Mouse (Mus musculus) myocyte (in vitro differentiated cells): ENCODE measurements around the gene Nos1ap. TPM values are rescaled to one million over a fixed set of nuclear protein-coding genes. Genes with fewer than 3 reads are reported as not detected.

ENCODE experiments used
- H3K27me3 ChIP-seq: one replicate; pipeline ENCODE4 v1.6.1; 2011; ENCODE audit not compliant: control insufficient read depth, insufficient read depth, insufficient read length
- H3K36me3 ChIP-seq: one replicate; pipeline ENCODE4 v1.6.1; 2011; ENCODE audit not compliant: control insufficient read depth, insufficient read depth
- H3K4me2 ChIP-seq: one replicate; pipeline ENCODE4 v1.6.1; 2011; ENCODE audit warnings: low read depth, control low read depth
- H3K4me3 ChIP-seq: one replicate; pipeline ENCODE4 v1.5.1; 2011; ENCODE audit warnings: mild to moderate bottlenecking, control low read depth, moderate library complexity
- H3K79me2 ChIP-seq: one replicate; pipeline ENCODE4 v1.6.1; 2011; ENCODE audit not compliant: control insufficient read depth, insufficient read depth
- H3ac ChIP-seq: one replicate; pipeline ENCODE4 v1.6.1; 2011; ENCODE audit not compliant: control insufficient read depth, insufficient read length
- CEBPB ChIP-seq: IDR thresholded peaks from 2 replicates; pipeline ENCODE4 v1.6.1; 2011; ENCODE audit warnings: mild to moderate bottlenecking, moderate library complexity; ENCODE audit not compliant: poor library complexity, insufficient read depth, severe bottlenecking
- E2F4 ChIP-seq: IDR thresholded peaks from one replicate; pipeline ENCODE4 v1.6.1; 2011; ENCODE audit warnings: mild to moderate bottlenecking, control low read depth, moderate library complexity; ENCODE audit not compliant: insufficient read depth
- MAX ChIP-seq: IDR thresholded peaks from one replicate; pipeline ENCODE4 v1.6.1; 2011; ENCODE audit warnings: low read depth, mild to moderate bottlenecking, control low read depth
- MYOD1 ChIP-seq, 3 experiments: IDR thresholded peaks; one replicate each; pipeline ENCODE4 v1.6.1; 2011; ENCODE audit warnings: control low read depth in 2 of 3, low read depth in 2 of 3, mild to moderate bottlenecking in 2 of 3, moderate library complexity in 1 of 3; ENCODE audit not compliant: insufficient read length in 2 of 3, control insufficient read depth in 1 of 3
- MYOG ChIP-seq, 3 experiments: IDR thresholded peaks; one replicate each; pipeline ENCODE4 v1.6.1; 2011; ENCODE audit warnings: control low read depth in 2 of 3, low read depth in 2 of 3, mild to moderate bottlenecking in 2 of 3; ENCODE audit not compliant: insufficient read length in 2 of 3, control insufficient read depth in 1 of 3, insufficient read depth in 1 of 3
- POLR2A ChIP-seq: IDR thresholded peaks from one replicate; pipeline ENCODE4 v1.6.1; 2011; ENCODE audit warnings: low read depth, mild to moderate bottlenecking, control low read depth, moderate library complexity; ENCODE audit not compliant: insufficient read length
- POLR2AphosphoS2 ChIP-seq: IDR thresholded peaks from one replicate; pipeline ENCODE4 v1.6.1; 2011; ENCODE audit warnings: low read depth, control low read depth; ENCODE audit not compliant: insufficient read length
- REST ChIP-seq: IDR thresholded peaks from one replicate; pipeline ENCODE4 v1.6.1; 2011; ENCODE audit warnings: mild to moderate bottlenecking, control low read depth, moderate library complexity; ENCODE audit not compliant: insufficient read depth, insufficient read length
- SRF ChIP-seq: IDR thresholded peaks from one replicate; pipeline ENCODE4 v1.6.1; 2011; ENCODE audit warnings: low read depth; ENCODE audit not compliant: control insufficient read depth, insufficient read length
- TCF12 ChIP-seq: IDR thresholded peaks from one replicate; pipeline ENCODE4 v1.6.1; 2011; ENCODE audit warnings: mild to moderate bottlenecking, control low read depth; ENCODE audit not compliant: poor library complexity, insufficient read depth, severe bottlenecking
- TCF3 ChIP-seq: IDR thresholded peaks from one replicate; pipeline ENCODE4 v1.6.1; 2011; ENCODE audit warnings: low read depth, control low read depth; ENCODE audit not compliant: insufficient read length
- USF1 ChIP-seq: IDR thresholded peaks from one replicate; pipeline ENCODE4 v1.6.1; 2011; ENCODE audit warnings: low read depth, mild to moderate bottlenecking, control low read depth, moderate library complexity
- polyA plus RNA-seq: library from polyadenylated mRNA; unstranded; fragments of >200 nt; fragmentation: generic; extraction: Trizol; gene quantifications from one replicate; pipeline ENCODE4 v1.2.1, GENCODE M21; 2012; ENCODE audit warnings: missing spikeins

Nos1ap gene
- polyA plus RNA-seq, 1 experiment, result 0.14 TPM

- Histone ChIP-seq H3K4me3 (no peak overlapping the region), H3K4me2 (no peak overlapping the region), H3K79me2 (no peaks in the 10 kb centered on the region), H3K36me3 (no peaks in the 10 kb centered on the region), H3K27me3 (no peaks in the 10 kb centered on the region), H3ac (no peak overlapping the region)
- TF ChIP-seq E2F4 (no peak), MYOD1 (IDR thresholded peaks at IDR 0.05; ENCODE audit: control insufficient read depth in 1 of 3, insufficient read length in 2 of 3, low read depth in 2 of 3) (no peak), MYOG (IDR thresholded peaks at IDR 0.05; ENCODE audit: control insufficient read depth in 1 of 3, insufficient read depth in 1 of 3, insufficient read length in 2 of 3, low read depth in 2 of 3) (no peak), SRF (no peak), TCF12 (no peak), USF1 (no peak), MAX (no peak), TCF3 (no peak), POLR2A (no peak), REST (no peak), CEBPB (no peak), POLR2AphosphoS2 (no peak)
Observed at GRCm38 (mm10) chr1:170416967-170417366, 172.7 kb downstream of the Nos1ap start.

DNA sequence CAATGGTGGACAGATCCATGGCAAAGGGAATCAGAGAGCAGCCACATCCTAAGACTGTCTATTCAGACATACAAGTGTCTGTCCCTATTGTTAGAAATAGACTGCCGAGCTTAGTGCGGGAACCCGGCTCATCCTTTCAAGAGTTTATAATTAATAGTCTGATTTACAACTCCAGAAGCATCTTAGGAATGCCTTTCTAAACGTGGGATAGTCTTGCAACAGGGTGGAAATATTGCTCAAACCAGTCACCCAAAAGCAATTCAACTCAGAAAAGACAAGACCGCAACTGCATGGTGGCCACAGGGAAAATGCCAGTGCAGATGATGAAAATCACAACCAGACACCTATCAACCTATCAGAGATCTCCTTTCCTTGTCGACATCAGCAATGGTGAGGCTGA lies 173.5 kb downstream of the Nos1ap start:
- H3K4me2 ChIP-seq, result no peak overlapping the region
- H3K4me3 ChIP-seq, result no peak overlapping the region
- no peaks in the 10 kb centered on the region for H3K27me3 ChIP-seq
- no peak overlapping the region for H3ac ChIP-seq
- TF ChIP-seq POLR2A, result no peak
- no peak for TF ChIP-seq MYOG (IDR thresholded peaks at IDR 0.05; ENCODE audit: control insufficient read depth in 1 of 3, insufficient read depth in 1 of 3, insufficient read length in 2 of 3, low read depth in 2 of 3)
- no peak for TF ChIP-seq TCF12
- no peak for TF ChIP-seq TCF3
- no peaks in the 10 kb centered on the region for H3K36me3 ChIP-seq
- no peaks in the 10 kb centered on the region for H3K79me2 ChIP-seq

DNA sequence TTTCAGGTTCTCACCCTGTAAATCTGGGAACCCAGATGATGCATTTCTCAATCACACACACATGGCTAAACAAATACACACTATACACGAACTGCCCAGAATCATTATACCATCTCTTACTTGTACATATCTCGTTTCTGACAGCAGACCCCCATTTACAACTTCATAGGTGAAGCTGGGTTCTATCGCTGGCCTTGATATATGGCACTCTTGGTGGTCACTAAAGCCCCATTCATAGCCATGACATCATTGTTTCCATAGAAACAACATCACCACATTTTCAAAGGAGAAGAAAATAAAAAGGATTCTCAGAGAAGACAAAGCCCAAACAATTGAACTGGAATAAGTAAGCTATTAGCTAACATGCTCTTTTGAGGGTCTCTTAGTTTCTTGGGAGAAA lies 174.3 kb downstream of the Nos1ap start:
- Histone ChIP-seq H3K27me3 (no peaks in the 10 kb centered on the region), H3K4me2 (no peak overlapping the region), H3K79me2 (no peaks in the 10 kb centered on the region), H3K4me3 (no peak overlapping the region), H3ac (no peak overlapping the region), H3K36me3 (no peaks in the 10 kb centered on the region)
- TF ChIP-seq CEBPB (no peak), E2F4 (no peak)

- H3K4me3 ChIP-seq, result no peak overlapping the region
- TF ChIP-seq USF1 (no peak), MAX (no peak), POLR2AphosphoS2 (no peak), MYOG (IDR thresholded peaks at IDR 0.05; ENCODE audit: control insufficient read depth in 1 of 3, insufficient read depth in 1 of 3, insufficient read length in 2 of 3, low read depth in 2 of 3) (no peak), POLR2A (no peak), SRF (no peak), TCF3 (no peak), REST (no peak)
- H3K79me2 ChIP-seq, result no peaks in the 10 kb centered on the region
- no peak overlapping the region for H3K4me2 ChIP-seq
- no peaks in the 10 kb centered on the region for H3K36me3 ChIP-seq
- H3K27me3 ChIP-seq, result no peaks in the 10 kb centered on the region
- H3ac ChIP-seq, result no peak overlapping the region
Observed at GRCm38 (mm10) chr1:170410402-170411191, 179.1 kb downstream of the Nos1ap start.

DNA sequence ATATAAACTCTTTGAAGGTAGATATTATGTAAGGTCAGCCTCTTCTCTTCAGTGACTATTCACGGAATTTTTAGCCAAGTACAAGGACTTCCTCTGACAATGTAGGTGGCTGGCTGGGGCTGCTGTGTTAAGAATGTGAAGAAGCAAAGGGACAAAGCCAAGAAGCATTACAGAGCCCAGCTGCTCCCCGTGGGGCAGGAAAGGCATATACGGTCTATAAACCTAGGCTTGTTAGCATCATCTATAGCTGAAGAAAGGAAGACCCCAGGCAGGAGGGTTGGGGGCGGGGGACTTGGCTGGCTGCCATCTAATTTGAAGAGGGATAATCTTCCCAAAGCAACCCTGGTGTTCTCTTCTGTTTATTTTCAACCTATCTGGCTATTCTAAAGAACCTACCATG lies 180.6 kb downstream of the Nos1ap start:
- TF ChIP-seq SRF (no peak), E2F4 (no peak), POLR2A (no peak), TCF3 (no peak), TCF12 (no peak), POLR2AphosphoS2 (no peak), CEBPB (no peak), USF1 (no peak), MYOD1 (IDR thresholded peaks at IDR 0.05; ENCODE audit: control insufficient read depth in 1 of 3, insufficient read length in 2 of 3, low read depth in 2 of 3) (no peak), REST (no peak), MYOG (IDR thresholded peaks at IDR 0.05; ENCODE audit: control insufficient read depth in 1 of 3, insufficient read depth in 1 of 3, insufficient read length in 2 of 3, low read depth in 2 of 3) (no peak), MAX (no peak)
- no peak overlapping the region for H3K4me3 ChIP-seq

More for the DNA sequence above, 180.6 kb downstream of the Nos1ap start:
- no peak overlapping the region for H3K4me2 ChIP-seq
- no peaks in the 10 kb centered on the region for H3K27me3 ChIP-seq
- no peaks in the 10 kb centered on the region for H3K36me3 ChIP-seq
- no peak overlapping the region for H3ac ChIP-seq
- H3K79me2 ChIP-seq, result no peaks in the 10 kb centered on the region
